Mouse (Mus musculus) kidney, embryonic 15.5 days (tissue): ENCODE measurements around the gene Actl7a. TPM values are rescaled to one million over a fixed set of nuclear protein-coding genes. Genes with fewer than 3 reads are reported as not detected.
A peak's percentile ranks its signal among the peaks of the same experiment; 100 is the strongest.

Experiments used
- ATAC-seq: fragments of 200-750 bp; cut with Nextera tagmentation; replicated peaks from 2 replicates; pipeline ENCODE4 v1.8.0; 2017; ENCODE audit warnings: moderate TSS enrichment; ENCODE audit not compliant: low FRiP score
- H3K27ac ChIP-seq: fragments of 300-500 bp; sonication (generic); 2 replicates; pipeline ENCODE4 v1.5.1; 2015; ENCODE audit warnings: mild to moderate bottlenecking, inconsistent platforms
- H3K27me3 ChIP-seq: fragments of 300-500 bp; sonication (generic); 2 replicates; pipeline ENCODE4 v1.6.1; 2015; ENCODE audit warnings: inconsistent platforms
- H3K36me3 ChIP-seq: fragments of 300-500 bp; sonication (generic); 2 replicates; pipeline ENCODE4 v1.6.1; 2015; ENCODE audit warnings: inconsistent platforms
- H3K4me1 ChIP-seq: fragments of 300-500 bp; sonication (generic); 2 replicates; pipeline ENCODE4 v1.6.1; 2015; ENCODE audit warnings: inconsistent platforms
- H3K4me2 ChIP-seq: fragments of 300-500 bp; sonication (generic); 2 replicates; pipeline ENCODE4 v1.6.1; 2015; ENCODE audit warnings: moderate library complexity, mild to moderate bottlenecking, inconsistent platforms
- H3K4me3 ChIP-seq: fragments of 300-500 bp; sonication (generic); replicated peaks from 2 replicates; pipeline ENCODE4 v1.5.1; 2015; ENCODE audit warnings: mild to moderate bottlenecking, inconsistent platforms
- H3K9ac ChIP-seq: fragments of 300-500 bp; sonication (generic); 2 replicates; pipeline ENCODE4 v1.6.1; 2015; ENCODE audit warnings: mild to moderate bottlenecking, inconsistent platforms
- H3K9me3 ChIP-seq: fragments of 300-500 bp; sonication (generic); replicated peaks from 2 replicates; pipeline ENCODE4 v1.6.1; 2016; ENCODE audit warnings: inconsistent platforms
- WGBS: fragments of 180-500 bp; shearing (Covaris S2); methylation state at CpG from one replicate; pipeline ENCODE4 v1.1.7; 2015; ENCODE audit warnings: mixed read lengths; 5-methylcytosine and 5-hydroxymethylcytosine counted together
- polyA plus RNA-seq: library from polyadenylated mRNA; unstranded; fragments of >200 nt; fragmentation: Nextera tagmentation; extraction: Ambion mirVana; gene quantifications from 2 replicates; pipeline ENCODE4 v1.2.1, GENCODE M21; 2015

Actl7a gene
- 0.10 TPM in 1 of 2 replicates, not detected in the other for polyA plus RNA-seq

DNA sequence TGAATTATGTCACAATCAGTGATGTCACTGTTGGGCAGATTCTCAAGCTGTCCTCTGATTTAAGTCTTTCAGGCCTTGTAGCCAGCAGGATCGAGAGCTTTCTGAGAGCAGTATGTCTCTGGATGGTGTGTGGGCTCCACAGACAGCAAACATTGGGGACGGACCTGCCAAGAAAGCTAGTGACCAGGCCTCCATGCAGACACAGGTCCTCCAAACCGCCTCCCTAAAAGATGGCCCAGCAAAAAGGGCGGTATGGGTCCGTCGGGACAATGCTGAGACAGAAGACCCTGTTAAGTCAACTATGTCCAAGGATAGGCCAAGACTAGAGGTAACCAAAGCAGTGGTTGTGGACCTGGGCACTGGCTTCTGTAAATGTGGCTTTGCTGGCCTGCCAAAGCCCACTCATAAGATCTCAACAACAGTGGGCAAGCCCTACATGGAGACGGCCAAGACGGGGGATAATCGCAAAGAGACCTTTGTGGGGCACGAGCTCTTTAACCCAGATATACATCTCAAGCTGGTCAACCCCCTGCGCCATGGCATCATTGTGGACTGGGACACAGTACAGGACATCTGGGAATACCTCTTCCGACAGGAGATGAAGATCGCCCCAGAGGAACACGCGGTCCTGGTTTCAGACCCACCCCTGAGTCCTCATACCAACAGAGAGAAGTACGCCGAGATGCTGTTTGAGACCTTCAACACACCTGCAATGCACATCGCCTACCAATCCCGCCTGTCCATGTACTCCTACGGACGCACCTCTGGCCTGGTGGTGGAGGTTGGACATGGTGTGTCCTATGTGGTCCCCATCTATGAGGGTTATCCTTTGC, at the start of gene Actl7a:
Gene Actl7a, plus strand, starts transcription at position 51 of the 833 bp plus-strand sequence.
- Histone ChIP-seq H3K4me2 (no peak within 1 kb of the TSS), H3K27ac (no peak within 1 kb of the TSS), H3K27me3 (no peaks in the 10 kb centered on the region), H3K9me3 (no peaks in the 10 kb centered on the region), H3K36me3 (peaks cover 37% of the 10 kb centered on the region), H3K4me3 (no peak within 1 kb of the TSS), H3K4me1 (no peaks in the 10 kb centered on the region), H3K9ac (no peak within 1 kb of the TSS)
- 97% methylated on average over 21 of the region's 21 CpGs for WGBS
- no peak for ATAC-seq

GRCm38 (mm10) chr4:56696401-56696800, 46.8 kb upstream of the Actl7a start:
- H3K36me3 ChIP-seq = no peaks in the 10 kb centered on the region
- no peak for ATAC-seq
- no peak overlapping the region for H3K4me2 ChIP-seq
- H3K9ac ChIP-seq = no peak overlapping the region
- H3K4me3 ChIP-seq = no peak overlapping the region
- H3K9me3 ChIP-seq = no peaks in the 10 kb centered on the region
- H3K27me3 ChIP-seq = no peaks in the 10 kb centered on the region
- H3K4me1 ChIP-seq = no peaks in the 10 kb centered on the region
- 57% methylated on average over 7 of the region's 7 CpGs for WGBS
- no peak overlapping the region for H3K27ac ChIP-seq

- Histone ChIP-seq H3K36me3 (no peaks in the 10 kb centered on the region), H3K27ac (no peak overlapping the region)
- 34% methylated on average over 5 of the region's 5 CpGs for WGBS
Observed at GRCm38 (mm10) chr4:56698671-56699070, 44.5 kb upstream of the Actl7a start.

GRCm38 (mm10) chr4:56702234-56702633, 41.0 kb upstream of the Actl7a start:
- Histone ChIP-seq H3K27ac (no peak overlapping the region), H3K4me3 (no peak overlapping the region), H3K9ac (no peak overlapping the region), H3K4me1 (peaks cover 7% of the 10 kb centered on the region; the same call in 1 of the 2 replicates), H3K9me3 (no peaks in the 10 kb centered on the region), H3K27me3 (no peaks in the 10 kb centered on the region), H3K36me3 (no peaks in the 10 kb centered on the region), H3K4me2 (peak overlapping the region; percentile 27)
- peak; percentile 49; the same call in 1 of the 2 replicates for ATAC-seq
- 10% methylated on average over 10 of the region's 10 CpGs for WGBS

More at GRCm38 (mm10) chr4:56698671-56699070, 44.5 kb upstream of the Actl7a start:
- no peaks in the 10 kb centered on the region for H3K27me3 ChIP-seq
- no peak for ATAC-seq
- no peak overlapping the region for H3K4me2 ChIP-seq
- peaks cover 7% of the 10 kb centered on the region; the same call in 1 of the 2 replicates for H3K4me1 ChIP-seq
- no peak overlapping the region for H3K4me3 ChIP-seq
- H3K9me3 ChIP-seq = no peaks in the 10 kb centered on the region
- H3K9ac ChIP-seq = no peak overlapping the region

- H3K27me3 ChIP-seq = no peaks in the 10 kb centered on the region
- no peak overlapping the region for H3K4me3 ChIP-seq
- H3K4me2 ChIP-seq = no peak overlapping the region
- no peak overlapping the region for H3K9ac ChIP-seq
- no peaks in the 10 kb centered on the region for H3K9me3 ChIP-seq
- ATAC-seq = no peak
- H3K4me1 ChIP-seq = no peaks in the 10 kb centered on the region
- no peak overlapping the region for H3K27ac ChIP-seq
- 88% methylated on average over 3 of the region's 3 CpGs for WGBS
- no peaks in the 10 kb centered on the region for H3K36me3 ChIP-seq
Observed at GRCm38 (mm10) chr4:56713155-56713554, 30.1 kb upstream of the Actl7a start.

DNA sequence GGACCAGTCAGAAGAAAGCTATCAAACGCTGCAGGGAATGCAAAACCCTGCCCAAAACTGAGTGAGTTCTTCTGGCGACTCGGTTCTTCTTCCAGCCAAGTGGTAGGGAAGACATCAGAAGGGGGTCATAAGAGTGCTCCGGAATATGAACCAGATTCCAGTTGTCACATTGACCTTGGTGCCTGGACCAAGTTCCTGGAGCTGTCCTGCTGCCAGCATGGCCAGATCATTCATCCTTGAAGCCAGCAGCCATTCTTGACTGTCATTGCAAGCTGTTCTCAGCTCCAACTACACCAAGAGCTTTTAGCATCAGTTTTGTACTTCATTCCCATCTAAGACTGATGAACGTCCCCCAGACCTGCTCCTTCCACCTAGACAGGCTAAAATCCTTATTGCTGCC, 26.4 kb upstream of the Actl7a start:
- Histone ChIP-seq H3K4me2 (no peak overlapping the region), H3K27me3 (no peaks in the 10 kb centered on the region), H3K4me3 (no peak overlapping the region), H3K4me1 (peaks cover 11% of the 10 kb centered on the region; the same call in 1 of the 2 replicates), H3K9ac (no peak overlapping the region), H3K36me3 (no peaks in the 10 kb centered on the region), H3K9me3 (no peaks in the 10 kb centered on the region), H3K27ac (no peak overlapping the region)
- ATAC-seq = no peak
- WGBS = 59% methylated on average over 5 of the region's 5 CpGs

GRCm38 (mm10) chr4:56717932-56718331, 25.3 kb upstream of the Actl7a start:
- Histone ChIP-seq H3K9me3 (no peaks in the 10 kb centered on the region), H3K36me3 (no peaks in the 10 kb centered on the region), H3K27ac (no peak overlapping the region), H3K9ac (no peak overlapping the region), H3K4me1 (peaks cover 11% of the 10 kb centered on the region; the same call in 1 of the 2 replicates), H3K27me3 (no peaks in the 10 kb centered on the region), H3K4me3 (no peak overlapping the region), H3K4me2 (no peak overlapping the region)
- 84% methylated on average over 3 of the region's 3 CpGs for WGBS
- no peak for ATAC-seq

- no peaks in the 10 kb centered on the region for H3K27me3 ChIP-seq
- no peak overlapping the region for H3K4me3 ChIP-seq
- no peak overlapping the region for H3K4me2 ChIP-seq
- H3K9ac ChIP-seq = no peak overlapping the region
- H3K9me3 ChIP-seq = no peaks in the 10 kb centered on the region
- H3K4me1 ChIP-seq = peaks cover 11% of the 10 kb centered on the region; the same call in 1 of the 2 replicates
- no peak for ATAC-seq
- no peaks in the 10 kb centered on the region for H3K36me3 ChIP-seq
- 62% methylated on average over 12 of the region's 12 CpGs for WGBS
- no peak overlapping the region for H3K27ac ChIP-seq
Observed at GRCm38 (mm10) chr4:56718573-56719442, 24.4 kb upstream of the Actl7a start.

- H3K4me2 ChIP-seq = no peak overlapping the region
- no peak overlapping the region for H3K4me3 ChIP-seq
- H3K4me1 ChIP-seq = peaks cover 11% of the 10 kb centered on the region; the same call in 1 of the 2 replicates
- no peaks in the 10 kb centered on the region for H3K36me3 ChIP-seq
- WGBS = 61% methylated on average over 9 of the region's 9 CpGs
- H3K27me3 ChIP-seq = no peaks in the 10 kb centered on the region
- no peak overlapping the region for H3K9ac ChIP-seq
- no peaks in the 10 kb centered on the region for H3K9me3 ChIP-seq
- no peak for ATAC-seq
- H3K27ac ChIP-seq = no peak overlapping the region
Observed at GRCm38 (mm10) chr4:56719456-56719855, 23.8 kb upstream of the Actl7a start.

DNA sequence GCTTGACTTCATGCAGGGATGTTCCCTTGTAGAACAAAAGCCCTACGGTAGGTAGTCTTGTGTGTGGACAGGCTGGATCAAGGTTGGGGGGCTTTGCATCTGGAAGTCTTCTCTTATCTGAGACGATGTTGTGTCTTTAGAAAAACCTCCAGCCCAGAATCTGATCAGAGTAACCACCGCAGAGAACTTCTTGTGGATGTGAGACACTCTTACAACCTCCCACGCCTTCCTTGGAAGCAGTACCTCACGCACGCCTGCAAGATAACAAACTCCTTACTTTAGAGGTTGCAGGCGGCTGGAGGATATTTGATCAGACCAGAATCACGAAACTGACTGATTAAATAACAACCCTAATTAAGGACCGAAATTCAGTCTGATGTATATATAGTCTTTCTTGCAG, 22.8 kb upstream of the Actl7a start:
- Histone ChIP-seq H3K27me3 (no peaks in the 10 kb centered on the region), H3K4me1 (peaks cover 11% of the 10 kb centered on the region; the same call in 1 of the 2 replicates), H3K4me3 (no peak overlapping the region), H3K27ac (no peak overlapping the region), H3K9me3 (no peaks in the 10 kb centered on the region), H3K36me3 (no peaks in the 10 kb centered on the region), H3K9ac (no peak overlapping the region), H3K4me2 (no peak overlapping the region)
- no peak for ATAC-seq
- 46% methylated on average over 9 of the region's 9 CpGs for WGBS

- Histone ChIP-seq H3K4me3 (no peak overlapping the region), H3K4me1 (peaks cover 11% of the 10 kb centered on the region; the same call in 1 of the 2 replicates), H3K9me3 (no peaks in the 10 kb centered on the region), H3K36me3 (no peaks in the 10 kb centered on the region), H3K27ac (no peak overlapping the region), H3K27me3 (no peaks in the 10 kb centered on the region), H3K9ac (no peak overlapping the region), H3K4me2 (no peak overlapping the region)
- no peak for ATAC-seq
- WGBS = 32% methylated on average over 3 of the region's 3 CpGs
Observed at GRCm38 (mm10) chr4:56721469-56721868, 21.7 kb upstream of the Actl7a start.

DNA sequence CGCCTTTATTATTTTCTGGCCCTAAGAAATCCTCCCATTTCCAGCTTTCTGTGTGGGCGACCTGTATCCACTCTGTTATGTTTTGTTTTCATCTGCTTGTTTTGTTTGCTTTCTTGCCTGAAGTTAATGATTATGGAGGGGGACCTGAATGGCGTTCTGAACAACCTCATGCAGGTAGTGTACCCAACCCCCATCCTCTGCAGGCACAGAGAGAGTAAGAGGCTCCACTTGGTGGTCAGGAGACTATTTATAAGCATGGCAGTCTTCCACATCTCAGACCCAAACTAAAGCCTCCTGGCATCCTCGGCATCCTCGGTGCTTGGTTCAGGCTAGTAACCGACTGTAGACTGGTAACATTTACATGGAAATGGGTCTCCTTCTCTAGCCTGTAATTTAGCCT, 20.9 kb upstream of the Actl7a start:
- Histone ChIP-seq H3K4me3 (no peak overlapping the region), H3K27ac (no peak overlapping the region), H3K4me1 (peaks cover 11% of the 10 kb centered on the region; the same call in 1 of the 2 replicates), H3K4me2 (no peak overlapping the region), H3K27me3 (no peaks in the 10 kb centered on the region), H3K9ac (no peak overlapping the region), H3K9me3 (no peaks in the 10 kb centered on the region), H3K36me3 (no peaks in the 10 kb centered on the region)
- no peak for ATAC-seq
- WGBS = 49% methylated on average over 6 of the region's 6 CpGs
